Mouse (Mus musculus) A20 (cell line): Measurements from ENCODE around the gene Gm49405.
"Not testable (repeated sequence)": the region's sequence is repeated elsewhere in the genome, so short reads cannot be mapped to it uniquely, and the experiment has no call there.

Source experiments
- DNase-seq: peaks from one replicate; pipeline ENCODE4 v3.0.0-alpha.2; 2011; ENCODE audit warnings: low read depth, low spot score

Gm49405 gene

DNA sequence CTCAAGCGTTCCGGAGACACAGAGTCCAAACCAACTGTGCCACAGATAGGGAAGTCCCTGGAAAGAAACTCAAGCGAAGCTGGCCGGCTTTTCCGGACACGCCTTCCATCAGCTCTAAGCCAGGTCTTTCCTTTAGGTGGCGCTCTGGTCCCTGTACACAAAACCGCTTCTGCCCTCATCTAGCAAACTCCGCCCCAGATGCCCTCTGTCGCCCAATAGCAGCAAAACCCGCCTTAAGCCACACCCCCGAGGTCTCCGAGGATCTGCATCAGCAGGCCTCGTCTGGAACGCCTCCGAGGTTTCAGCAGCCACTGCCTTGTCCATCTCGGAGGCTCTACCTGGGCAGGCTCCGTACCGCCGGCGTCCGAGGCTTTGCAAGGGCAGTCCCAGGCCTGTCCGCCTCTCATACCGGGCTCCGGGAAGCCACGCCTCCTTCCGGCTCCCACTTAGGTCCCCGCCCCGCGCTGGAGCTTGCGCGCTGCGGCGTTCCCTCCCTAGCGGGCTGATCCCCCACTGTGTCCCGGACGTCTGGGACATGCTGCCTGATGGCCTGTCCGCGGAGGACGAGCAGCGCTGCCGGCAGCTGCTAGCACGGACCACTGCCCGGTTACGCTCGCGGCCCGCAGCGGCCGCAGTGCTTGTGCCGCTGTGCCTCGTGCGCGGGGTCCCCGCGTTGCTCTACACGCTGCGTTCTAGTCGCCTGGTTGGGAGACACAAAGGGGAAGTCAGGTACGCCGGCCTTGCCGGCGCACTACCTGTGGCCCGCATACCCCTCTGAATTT is at the start of gene Gm49405, which contains the start of gene Nudt8:
Gm49405 (plus strand) TSS at position 508 of the 782 bp plus-strand sequence.
Nudt8 (plus strand) TSS at position 462 of the 782 bp plus-strand sequence.
- DNase-seq: peak; percentile 99

DNA sequence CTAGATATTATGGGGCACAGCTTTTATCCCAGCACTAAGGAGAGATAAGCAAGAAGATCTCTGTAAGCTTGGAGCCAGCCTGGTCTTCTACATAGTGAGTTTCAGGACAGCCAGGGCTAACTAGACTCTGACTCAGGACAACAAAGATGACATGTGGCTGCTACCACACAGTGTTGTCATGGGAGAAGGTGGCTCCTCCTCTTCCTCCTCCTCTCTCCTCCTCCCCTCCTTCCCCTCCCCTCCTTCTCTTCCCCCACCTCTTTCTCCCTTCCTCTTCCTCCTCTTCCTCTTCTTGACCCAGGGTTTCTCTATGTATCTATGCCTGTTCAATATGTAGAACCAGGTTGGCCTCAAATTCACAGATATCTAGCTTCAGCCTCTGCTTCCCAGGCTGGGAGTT is 49.0 kb upstream of the Gm49405 start:
- DNase-seq: no peak

DNA sequence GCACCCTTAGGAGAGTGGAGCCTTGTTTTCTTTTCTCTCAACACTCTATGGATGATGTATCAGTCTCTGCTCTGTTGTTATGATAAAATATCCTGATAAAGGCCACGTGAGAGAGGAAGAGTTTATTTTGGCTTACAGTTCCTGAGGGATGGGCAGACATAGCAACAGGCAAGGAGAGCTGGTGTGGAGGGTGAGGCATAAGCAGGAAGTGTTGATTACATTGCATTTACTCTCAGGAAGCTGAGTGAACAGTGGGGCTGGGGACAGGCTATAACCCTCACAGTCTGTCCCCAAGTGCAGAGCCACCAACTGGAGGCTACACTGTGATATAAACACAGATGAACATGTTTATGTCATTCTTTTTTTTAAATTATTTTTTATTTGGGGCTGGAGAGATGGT is 48.3 kb upstream of the Gm49405 start:
- no peak for DNase-seq

DNA sequence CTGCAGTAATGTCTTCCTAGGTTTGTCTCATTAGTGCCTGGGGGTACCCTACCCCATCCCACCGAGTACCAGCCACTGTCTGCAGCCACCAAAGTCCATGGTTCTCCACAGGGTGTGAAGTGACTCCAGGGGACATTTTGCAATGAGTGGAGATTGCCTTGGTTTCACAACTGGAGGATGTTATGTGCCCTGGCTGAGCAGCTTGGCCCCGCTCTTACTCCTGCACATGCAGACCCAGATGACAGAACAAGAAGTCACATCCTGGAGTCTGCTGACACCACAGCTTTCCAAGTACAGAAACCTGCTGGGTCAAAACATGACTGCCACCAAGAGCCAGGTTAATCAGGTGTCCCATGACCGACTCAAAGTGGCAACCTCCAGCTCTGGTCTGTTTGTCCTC is 45.4 kb upstream of the Gm49405 start:
- no peak for DNase-seq

GRCm38 (mm10) chr19:3955804-3956203 is 44.6 kb upstream of the Gm49405 start:
- no peak for DNase-seq

DNA sequence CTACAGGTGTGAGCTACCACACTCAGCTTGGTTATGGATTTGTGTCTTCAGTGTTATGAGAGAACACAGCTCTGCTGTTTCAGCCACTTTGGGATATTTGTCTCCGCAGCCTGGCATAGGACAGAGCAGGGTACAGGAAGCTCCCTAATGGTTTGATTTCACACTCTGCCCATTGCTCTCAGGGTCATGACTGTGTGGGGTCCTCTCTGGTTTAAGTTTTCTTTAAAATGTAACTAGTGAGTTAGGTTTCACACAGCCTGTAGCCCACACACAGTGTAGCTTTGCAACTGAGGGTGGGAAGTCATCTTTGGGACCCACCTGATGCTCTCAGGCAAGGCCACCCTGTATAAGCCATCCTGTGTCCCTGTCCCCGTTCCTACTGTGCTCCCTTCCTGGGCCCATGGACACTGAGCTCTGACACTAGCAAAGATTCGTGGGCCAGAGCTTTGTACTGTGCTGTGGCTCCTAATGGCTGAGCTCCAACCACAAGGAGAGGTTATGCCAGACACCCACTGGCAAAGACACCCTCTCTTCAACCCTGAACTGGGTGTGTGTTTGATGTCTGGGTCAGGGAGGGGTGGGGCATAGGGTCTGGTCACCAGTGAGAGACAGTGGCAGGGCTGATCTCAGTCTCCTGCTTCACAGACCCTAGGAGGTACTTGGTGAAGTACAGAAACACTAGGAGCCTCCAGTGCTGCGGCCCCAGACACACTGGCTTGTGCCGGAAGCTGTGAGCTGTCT is 43.0 kb upstream of the Gm49405 start:
- not testable (repeated sequence) for DNase-seq

DNA sequence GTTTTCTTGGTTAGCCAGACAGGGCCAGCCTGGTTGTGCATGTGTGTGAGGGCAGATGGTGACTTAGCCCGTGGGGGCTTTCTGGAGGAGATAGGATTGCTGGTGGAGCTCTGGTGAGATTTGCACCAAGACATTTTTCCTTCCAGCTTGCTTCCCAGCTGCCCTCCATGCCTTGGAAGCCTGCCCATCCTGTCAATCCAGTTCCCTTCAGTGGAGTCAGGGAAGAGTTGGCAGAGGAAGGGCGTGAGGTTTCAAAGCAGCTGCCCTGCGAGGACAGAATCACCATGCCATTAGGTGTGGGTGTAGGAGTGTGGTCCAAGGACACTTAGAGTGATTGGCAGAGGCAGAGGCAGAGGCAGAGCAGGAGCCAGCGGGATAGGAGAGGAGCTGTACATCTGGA is 42.0 kb upstream of the Gm49405 start, which contains the start of gene Aldh3b3:
Aldh3b3 (plus strand) TSS at position 176 of the 400 bp plus-strand sequence.
- DNase-seq: no peak

GRCm38 (mm10) chr19:3959030-3959429 is 41.4 kb upstream of the Gm49405 start:
- DNase-seq: no peak

GRCm38 (mm10) chr19:3960211-3960610 is 40.2 kb upstream of the Gm49405 start:
- DNase-seq: no peak

DNA sequence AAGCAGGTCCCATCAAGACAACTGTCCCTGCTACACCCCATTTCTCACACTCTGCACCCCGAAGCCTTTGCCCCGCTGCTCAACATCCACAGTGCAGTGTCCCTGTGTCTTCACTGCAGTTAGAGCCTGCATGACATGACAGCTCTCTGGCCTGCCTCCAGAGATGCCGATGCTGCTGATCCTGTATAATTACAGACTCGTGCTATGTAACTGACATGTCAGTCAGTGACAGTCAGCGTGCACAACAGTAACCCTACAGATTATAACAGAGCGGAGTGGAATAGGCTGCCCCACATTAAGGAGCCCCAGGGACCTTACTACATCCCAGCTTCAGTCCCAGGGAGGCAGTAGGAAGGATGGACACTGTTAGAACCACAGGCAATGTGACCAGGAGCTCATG is 38.6 kb upstream of the Gm49405 start:
- DNase-seq: not testable (repeated sequence)

DNA sequence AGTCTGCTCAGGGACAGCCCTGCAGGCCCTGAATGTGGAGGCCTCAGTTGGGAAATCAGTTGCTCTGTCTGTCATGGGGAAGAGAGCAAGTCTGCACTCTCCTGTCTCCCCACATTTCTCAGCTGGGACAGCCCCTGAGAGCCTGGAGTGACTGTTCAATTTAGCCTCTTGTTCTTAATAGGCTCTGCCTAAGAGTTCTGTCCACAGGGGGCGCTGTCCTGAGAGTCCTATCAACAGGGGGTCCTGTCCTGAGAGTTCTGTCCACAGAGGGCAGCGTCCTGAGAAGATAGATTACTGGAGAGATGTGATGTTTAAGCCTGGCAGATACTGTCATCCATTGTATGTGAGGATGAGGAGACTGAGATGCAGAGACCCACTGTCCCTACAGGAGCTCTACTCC is 38.0 kb upstream of the Gm49405 start:
- DNase-seq: peak; percentile 50

DNA sequence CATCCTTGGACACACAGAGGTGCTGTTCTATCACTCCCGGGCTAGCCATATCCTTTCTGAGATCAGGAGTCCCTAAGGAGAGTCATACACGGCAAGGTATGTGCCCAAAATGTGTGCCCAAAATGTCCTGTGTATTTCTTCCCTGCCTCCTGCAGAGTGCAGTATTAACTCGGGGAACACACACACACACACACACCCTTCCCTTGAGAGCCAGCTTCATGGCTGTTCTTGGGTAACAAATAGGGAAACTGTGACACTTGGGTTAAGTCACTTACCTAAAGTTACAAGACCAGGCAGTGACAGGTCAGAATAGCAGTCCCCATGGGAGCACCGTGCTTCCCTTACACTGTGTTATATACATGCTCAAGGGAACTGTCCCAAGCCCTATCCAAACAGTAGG is 36.4 kb upstream of the Gm49405 start:
- DNase-seq: no peak

DNA sequence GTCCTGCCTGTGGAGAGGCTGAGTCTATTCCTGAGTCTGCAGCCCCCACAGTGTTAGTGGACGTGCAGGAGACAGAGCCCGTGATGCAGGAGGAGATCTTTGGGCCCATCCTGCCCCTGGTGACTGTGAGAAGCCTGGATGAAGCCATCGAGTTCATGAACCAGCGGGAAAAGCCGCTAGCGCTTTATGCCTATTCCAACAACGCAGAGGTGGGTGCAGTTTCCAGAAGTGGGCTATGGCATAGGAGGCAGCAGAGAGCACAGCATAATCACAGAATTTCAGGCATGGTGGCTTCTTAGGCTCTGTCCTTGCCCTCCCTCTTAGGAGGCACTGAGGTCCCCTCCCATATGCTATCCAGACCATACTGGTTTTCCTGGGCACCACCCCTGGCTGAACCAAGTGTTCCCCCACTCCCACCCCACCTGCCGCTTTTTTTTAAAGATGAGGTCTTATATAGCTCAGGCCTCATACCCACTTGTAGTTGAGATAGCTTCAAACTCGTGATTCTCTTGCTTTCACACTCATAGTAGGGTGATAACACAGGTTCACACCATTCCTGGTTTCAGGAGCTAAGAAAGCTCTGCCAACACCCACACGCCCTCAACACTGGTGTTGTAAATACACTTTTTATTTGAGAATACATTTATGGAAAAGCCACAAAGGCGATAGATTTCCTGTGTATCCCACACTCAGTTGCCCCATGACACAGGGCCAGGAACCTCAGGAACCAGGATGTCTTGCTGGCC is 33.9 kb upstream of the Gm49405 start:
- DNase-seq: no peak

DNA sequence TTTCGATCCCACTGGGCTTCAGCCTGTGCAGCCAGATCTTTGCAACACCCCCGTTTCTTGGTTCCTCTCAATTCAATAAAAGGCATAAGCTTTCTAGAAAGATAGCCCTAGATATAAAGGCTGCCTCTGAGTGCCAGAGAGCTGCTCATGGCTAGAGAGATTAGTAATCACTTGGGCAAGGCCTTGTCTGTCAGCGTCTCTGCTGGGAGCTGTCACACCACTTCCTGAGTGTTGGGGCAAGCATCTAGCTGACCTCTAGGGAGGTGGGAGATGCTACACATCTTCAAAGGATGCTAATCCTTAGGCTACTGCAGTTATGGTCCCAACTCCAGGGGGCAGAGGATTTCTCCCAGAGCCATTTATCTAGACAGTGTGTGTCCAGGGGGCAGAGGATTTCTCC is 33.2 kb upstream of the Gm49405 start:
- no peak for DNase-seq

GRCm38 (mm10) chr19:3972229-3972628 is 28.2 kb upstream of the Gm49405 start, which contains the start of gene Aldh3b2:
Gene Aldh3b2, plus strand, starts transcription at chr19:3972328.
- no peak for DNase-seq

- not testable (repeated sequence) for DNase-seq
These were observed 25.8 kb upstream of the Gm49405 start for GRCm38 (mm10) chr19:3974608-3975007.

DNA sequence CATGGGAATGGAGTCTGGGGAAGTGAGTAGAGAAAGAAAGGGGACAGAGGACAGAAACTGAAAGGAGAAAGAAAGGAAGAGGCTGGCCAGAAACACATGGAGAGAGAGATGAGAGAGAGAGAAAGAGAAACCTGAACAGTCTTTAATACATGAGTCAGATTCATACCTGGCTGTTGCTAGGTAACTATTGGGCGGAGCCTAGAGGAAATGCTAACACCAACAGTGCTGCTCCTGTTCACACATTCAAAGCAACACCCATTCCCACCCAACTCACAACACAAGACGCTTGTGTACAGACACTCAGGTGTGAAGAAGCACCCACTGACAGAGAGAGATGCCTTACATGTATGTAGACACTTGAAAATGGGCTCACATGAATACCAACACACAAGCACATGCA is 24.6 kb upstream of the Gm49405 start:
- no peak for DNase-seq

- DNase-seq: peak; percentile 84
These were observed 20.1 kb upstream of the Gm49405 start for GRCm38 (mm10) chr19:3980309-3980708.

GRCm38 (mm10) chr19:3980917-3981316 is 19.5 kb upstream of the Gm49405 start:
- no peak for DNase-seq

GRCm38 (mm10) chr19:3983527-3984200 is 16.8 kb upstream of the Gm49405 start:
- DNase-seq: no peak

DNA sequence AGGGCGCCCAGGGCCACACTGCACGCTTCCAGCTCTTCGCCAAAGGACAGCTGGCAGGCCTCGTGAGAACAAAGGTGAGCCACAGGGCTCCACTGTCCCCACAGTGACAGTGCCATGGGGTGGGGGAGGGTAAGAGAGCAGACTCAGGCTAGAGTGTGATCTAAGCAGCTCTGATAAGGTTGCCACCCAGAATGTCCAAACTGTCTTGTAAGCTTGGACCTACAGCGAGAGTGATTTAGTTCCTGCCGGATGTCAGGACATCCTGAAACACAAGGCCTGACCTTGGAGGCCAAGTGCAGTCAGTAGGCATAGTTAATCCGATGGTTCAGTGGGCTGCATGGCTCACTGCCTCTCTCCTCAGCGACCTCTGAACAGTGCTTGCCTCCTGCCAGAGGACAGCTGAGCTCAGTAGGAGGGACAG is 15.2 kb upstream of the Gm49405 start:
- no peak for DNase-seq
